Mouse (Mus musculus) forebrain, postnatal 0 days (tissue): ENCODE measurements at regions not wholly inside any gene's neighbourhood (a gene's known extent, or its start where the extent isn't known, plus 50 kb on each side); places are given as distances from the start of the nearest gene placed in this dataset.
"Not testable (repeated sequence)": the region's sequence is repeated elsewhere in the genome, so short reads cannot be mapped to it uniquely, and the experiment has no call there.

Source experiments
- ATAC-seq: fragments of 200-750 bp; cut with Nextera tagmentation; 2 replicates; pipeline ENCODE4 v1.8.0; 2017; ENCODE audit warnings: mild to moderate bottlenecking, moderate library complexity
- DNase-seq: peaks from one replicate; pipeline ENCODE4 v3.0.0-alpha.2; 2015
- H3K27ac ChIP-seq: fragments of 300-500 bp; sonication (generic); 2 replicates; pipeline ENCODE4 v1.5.1; 2014; ENCODE audit warnings: low read depth, mild to moderate bottlenecking, antibody characterized with exemption, low read length, moderate library complexity, mixed read lengths
- H3K27me3 ChIP-seq: fragments of 300-500 bp; sonication (generic); 2 replicates; pipeline ENCODE4 v1.6.1; 2014; ENCODE audit warnings: mild to moderate bottlenecking, low read length, mixed read lengths; ENCODE audit not compliant: insufficient read depth
- H3K36me3 ChIP-seq: fragments of 300-500 bp; sonication (generic); 2 replicates; pipeline ENCODE4 v1.6.1; 2014; ENCODE audit warnings: mild to moderate bottlenecking, moderate library complexity; ENCODE audit not compliant: insufficient read depth
- H3K4me1 ChIP-seq: fragments of 300-500 bp; sonication (generic); 2 replicates; pipeline ENCODE4 v1.6.1; 2014; ENCODE audit warnings: antibody characterized with exemption; ENCODE audit not compliant: insufficient read depth
- H3K4me2 ChIP-seq: fragments of 300-500 bp; sonication (generic); 2 replicates; pipeline ENCODE4 v1.6.1; 2014; ENCODE audit warnings: low read depth, mild to moderate bottlenecking, moderate library complexity
- H3K4me3 ChIP-seq: fragments of 300-500 bp; sonication (generic); 2 replicates; pipeline ENCODE4 v1.5.1; 2014; ENCODE audit warnings: low read depth, low read length, mixed read lengths
- H3K9ac ChIP-seq: fragments of 300-500 bp; sonication (generic); 2 replicates; pipeline ENCODE4 v1.6.1; 2014; ENCODE audit warnings: mild to moderate bottlenecking
- H3K9me3 ChIP-seq: fragments of 300-500 bp; sonication (generic); 2 replicates; pipeline ENCODE4 v1.6.1; 2016; ENCODE audit warnings: low read length
- CTCF ChIP-seq: sonication (generic); IDR thresholded peaks from 2 replicates; pipeline ENCODE4 v1.5.1; 2016; ENCODE audit warnings: antibody characterized with exemption, control low read depth, low read depth
- WGBS: fragments of 180-500 bp; shearing (Covaris S2); extraction: QIAGEN DNeasy Blood & Tissue Kit; methylation state at CpG from one replicate; pipeline ENCODE4 v1.1.7; 2014; 5-methylcytosine and 5-hydroxymethylcytosine counted together

GRCm38 (mm10) chr11:63252012-63252856, 123.5 kb downstream of the Pmp22 start:
- DNase-seq (no peak), ATAC-seq (no peak)
- no peaks in the 10 kb centered on the region for H3K4me1 ChIP-seq
- H3K36me3 ChIP-seq: no peaks in the 10 kb centered on the region
- H3K9me3 ChIP-seq: no peaks in the 10 kb centered on the region
- no peak overlapping the region for H3K9ac ChIP-seq
- H3K4me2 ChIP-seq: no peak overlapping the region
- no peaks in the 10 kb centered on the region for H3K27me3 ChIP-seq
- TF ChIP-seq CTCF: no peak
- 78% methylated on average over 8 of the region's 8 CpGs for WGBS
- H3K4me3 ChIP-seq: no peak overlapping the region
- H3K27ac ChIP-seq: no peak overlapping the region

- H3K27ac ChIP-seq: no peak overlapping the region
Observed at GRCm38 (mm10) chr11:63252968-63253602, 124.3 kb downstream of the Pmp22 start.

GRCm38 (mm10) chr11:63264432-63265061, 135.8 kb downstream of the Pmp22 start:
- H3K9me3 ChIP-seq: no peaks in the 10 kb centered on the region
- H3K4me2 ChIP-seq: no peak overlapping the region
- no peaks in the 10 kb centered on the region for H3K27me3 ChIP-seq
- H3K4me3 ChIP-seq: no peak overlapping the region
- H3K9ac ChIP-seq: no peak overlapping the region
- 45% methylated on average over 9 of the region's 9 CpGs for WGBS
- no peaks in the 10 kb centered on the region for H3K4me1 ChIP-seq
- DNase-seq: no peak
- no peak for ATAC-seq
- no peaks in the 10 kb centered on the region for H3K36me3 ChIP-seq
- no peak overlapping the region for H3K27ac ChIP-seq
- peak; percentile 68 for TF ChIP-seq CTCF

More at GRCm38 (mm10) chr11:63252968-63253602, 124.3 kb downstream of the Pmp22 start:
- DNase-seq: no peak
- no peak overlapping the region for H3K9ac ChIP-seq
- H3K4me1 ChIP-seq: no peaks in the 10 kb centered on the region
- H3K27me3 ChIP-seq: no peaks in the 10 kb centered on the region
- no peak overlapping the region for H3K4me3 ChIP-seq
- 57% methylated on average over 5 of the region's 5 CpGs for WGBS
- no peaks in the 10 kb centered on the region for H3K36me3 ChIP-seq
- no peak for TF ChIP-seq CTCF
- no peak for ATAC-seq
- H3K9me3 ChIP-seq: no peaks in the 10 kb centered on the region
- H3K4me2 ChIP-seq: no peak overlapping the region

GRCm38 (mm10) chr11:63266290-63266689, 137.5 kb downstream of the Pmp22 start:
- H3K4me1 ChIP-seq, H3K4me2 ChIP-seq, H3K4me3 ChIP-seq, ATAC-seq, H3K27me3 ChIP-seq, H3K9me3 ChIP-seq, H3K27ac ChIP-seq, DNase-seq, H3K36me3 ChIP-seq, H3K9ac ChIP-seq: not testable (repeated sequence)
- WGBS: 82% methylated on average over 2 of the region's 2 CpGs

- no peaks in the 10 kb centered on the region for H3K9me3 ChIP-seq
- WGBS: 94% methylated on average over 5 of the region's 5 CpGs
- no peak overlapping the region for H3K4me2 ChIP-seq
- no peak overlapping the region for H3K27ac ChIP-seq
- ATAC-seq: no peak
- no peak overlapping the region for H3K4me3 ChIP-seq
- no peaks in the 10 kb centered on the region for H3K27me3 ChIP-seq
- no peak for DNase-seq
- no peaks in the 10 kb centered on the region for H3K4me1 ChIP-seq
- H3K36me3 ChIP-seq: no peaks in the 10 kb centered on the region
- no peak for TF ChIP-seq CTCF
- no peak overlapping the region for H3K9ac ChIP-seq
Observed at GRCm38 (mm10) chr11:63276641-63277040, 147.9 kb downstream of the Pmp22 start.

- no peaks in the 10 kb centered on the region for H3K36me3 ChIP-seq
- no peak overlapping the region for H3K27ac ChIP-seq
- WGBS: 87% methylated on average over 5 of the region's 5 CpGs
- no peak overlapping the region for H3K9ac ChIP-seq
- no peak overlapping the region for H3K4me2 ChIP-seq
- DNase-seq: no peak
- no peak for ATAC-seq
- no peak overlapping the region for H3K4me3 ChIP-seq
- no peak for TF ChIP-seq CTCF
- H3K4me1 ChIP-seq: no peaks in the 10 kb centered on the region
- no peaks in the 10 kb centered on the region for H3K27me3 ChIP-seq
- no peaks in the 10 kb centered on the region for H3K9me3 ChIP-seq
Observed at GRCm38 (mm10) chr11:63281839-63282238, 153.1 kb downstream of the Pmp22 start.

GRCm38 (mm10) chr11:63282541-63282940, 153.8 kb downstream of the Pmp22 start:
- TF ChIP-seq CTCF: no peak
- 86% methylated on average over 10 of the region's 10 CpGs for WGBS
- Histone ChIP-seq H3K4me1 (no peaks in the 10 kb centered on the region), H3K9ac (no peak overlapping the region), H3K27me3 (no peaks in the 10 kb centered on the region), H3K4me3 (no peak overlapping the region), H3K4me2 (no peak overlapping the region), H3K9me3 (no peaks in the 10 kb centered on the region), H3K36me3 (no peaks in the 10 kb centered on the region), H3K27ac (no peak overlapping the region)
- ATAC-seq (no peak), DNase-seq (no peak)
